Mouse (Mus musculus) R1 (cell line): Measurements from ENCODE around the gene Fam160b1.

Experiments
- DNase-seq: peaks from one replicate; pipeline ENCODE4 v3.0.0-alpha.2; 2018; ENCODE audit warnings: low read depth, low spot score

Fam160b1 gene

DNA sequence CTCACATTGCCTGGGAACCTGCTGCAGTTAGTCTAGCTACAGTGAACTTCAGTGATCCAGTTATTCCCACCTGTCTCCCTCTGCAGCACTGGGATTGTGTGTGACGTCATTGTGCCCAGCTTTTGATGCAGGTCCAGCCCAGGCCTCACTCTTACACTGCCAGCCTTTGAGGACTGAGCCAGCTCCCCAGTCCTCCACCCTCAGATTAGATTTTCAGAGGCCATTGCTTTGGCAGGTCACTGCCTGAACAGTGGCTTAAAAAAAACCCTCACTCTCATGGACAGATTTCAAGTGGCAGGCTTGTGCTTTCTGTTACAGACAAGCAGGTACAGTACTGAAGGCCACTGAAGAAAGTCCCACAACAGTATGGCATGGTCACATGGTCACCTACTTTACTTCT is 15.8 kb upstream of the Fam160b1 start:
- DNase-seq = no peak

GRCm38 (mm10) chr19:57349096-57349495 is 11.4 kb upstream of the Fam160b1 start:
- DNase-seq = no peak

GRCm38 (mm10) chr19:57352337-57352935 is 8.0 kb upstream of the Fam160b1 start:
- peak; percentile 53 for DNase-seq

- peak; percentile 52 for DNase-seq
Measured at GRCm38 (mm10) chr19:57353228-57353627, 7.3 kb upstream of the Fam160b1 start.

DNA sequence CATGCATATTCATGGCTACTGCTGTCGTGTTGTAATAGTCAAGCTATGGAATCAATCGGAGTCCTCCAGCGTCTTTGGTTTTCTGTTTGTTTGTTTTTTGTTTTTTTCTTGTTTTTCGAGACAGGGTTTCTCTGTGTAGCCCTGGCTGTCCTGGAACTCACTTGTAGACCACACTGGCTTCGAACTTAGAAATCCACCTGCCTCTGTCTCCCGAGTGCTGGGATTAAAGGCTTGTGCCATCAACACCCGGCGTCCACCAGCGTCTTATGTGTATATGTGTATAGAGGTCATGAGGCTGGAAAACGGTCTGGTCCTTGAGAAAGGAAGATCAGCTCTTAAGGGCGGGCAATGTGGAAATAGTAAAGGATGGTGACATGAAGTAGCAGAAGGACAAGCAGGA is 6.4 kb upstream of the Fam160b1 start:
- DNase-seq = no peak

DNA sequence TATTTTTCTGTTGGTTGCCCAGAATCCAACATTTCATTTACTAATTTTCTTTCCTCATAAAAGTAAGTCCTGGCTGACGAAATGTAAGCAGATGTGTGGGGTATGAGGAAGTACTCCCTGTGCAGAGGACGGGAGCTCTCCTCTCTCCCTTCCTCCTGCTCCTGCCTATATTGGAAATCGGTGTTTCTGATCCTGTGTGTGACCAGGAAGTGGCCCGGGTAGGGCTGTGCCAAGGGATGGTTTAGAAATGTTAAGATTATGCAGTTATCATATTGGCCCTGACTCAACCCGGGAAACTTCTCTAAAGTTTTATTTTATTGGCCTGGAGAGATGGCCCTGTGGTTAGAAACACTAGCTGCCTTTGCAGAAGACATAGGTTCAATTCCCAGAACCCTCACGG is 5.8 kb upstream of the Fam160b1 start:
- DNase-seq = no peak

- peak; percentile 70 for DNase-seq
Measured at GRCm38 (mm10) chr19:57355451-57356251, 4.8 kb upstream of the Fam160b1 start.

- DNase-seq = no peak
Measured at GRCm38 (mm10) chr19:57356273-57356672, 4.2 kb upstream of the Fam160b1 start.

DNA sequence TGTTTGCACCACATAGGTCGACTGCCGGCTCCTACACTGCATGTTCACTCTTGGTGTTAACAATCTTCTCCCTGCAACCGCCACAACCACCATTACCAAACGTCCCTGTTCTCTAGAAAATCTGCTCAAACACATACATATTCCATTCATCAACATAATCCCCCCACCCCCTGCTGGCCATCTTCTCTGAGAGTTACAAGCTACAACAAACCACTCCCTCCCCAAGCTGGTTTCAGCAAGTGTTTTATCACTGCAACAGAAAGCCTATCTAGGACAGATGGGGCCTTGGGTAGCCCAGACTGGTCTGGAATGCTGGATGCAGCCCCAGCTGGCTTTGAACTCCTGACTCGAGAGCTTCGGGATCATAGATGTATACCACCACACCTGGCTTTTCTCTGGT is 3.2 kb upstream of the Fam160b1 start:
- peak; percentile 59 for DNase-seq

GRCm38 (mm10) chr19:57357811-57358210 is 2.7 kb upstream of the Fam160b1 start:
- peak; percentile 52 for DNase-seq

DNA sequence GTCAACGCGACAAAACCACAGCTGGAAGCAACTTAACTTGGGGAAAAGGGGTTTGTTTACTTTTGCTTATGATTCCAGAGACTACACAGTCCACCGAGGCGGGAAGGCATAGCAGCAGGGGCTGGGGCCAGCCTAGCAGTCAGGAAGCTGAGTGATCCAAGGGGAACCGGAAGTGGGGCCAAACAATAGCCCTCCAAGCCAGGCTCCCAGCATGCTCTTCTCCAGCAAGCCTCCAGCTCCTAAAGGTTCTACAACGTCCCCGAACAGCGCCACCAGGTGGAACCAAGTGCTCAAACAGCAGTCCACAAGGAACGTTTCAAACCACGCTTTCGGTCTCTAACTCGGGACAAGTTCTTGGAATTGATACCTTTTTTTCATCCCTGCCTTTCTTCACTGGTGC is 2.2 kb upstream of the Fam160b1 start:
- DNase-seq = peak; percentile 98

- no peak for DNase-seq
Measured at GRCm38 (mm10) chr19:57358836-57359598, 1.5 kb upstream of the Fam160b1 start.

GRCm38 (mm10) chr19:57359701-57360326 is 666 bp upstream of the Fam160b1 start:
- no peak for DNase-seq

DNA sequence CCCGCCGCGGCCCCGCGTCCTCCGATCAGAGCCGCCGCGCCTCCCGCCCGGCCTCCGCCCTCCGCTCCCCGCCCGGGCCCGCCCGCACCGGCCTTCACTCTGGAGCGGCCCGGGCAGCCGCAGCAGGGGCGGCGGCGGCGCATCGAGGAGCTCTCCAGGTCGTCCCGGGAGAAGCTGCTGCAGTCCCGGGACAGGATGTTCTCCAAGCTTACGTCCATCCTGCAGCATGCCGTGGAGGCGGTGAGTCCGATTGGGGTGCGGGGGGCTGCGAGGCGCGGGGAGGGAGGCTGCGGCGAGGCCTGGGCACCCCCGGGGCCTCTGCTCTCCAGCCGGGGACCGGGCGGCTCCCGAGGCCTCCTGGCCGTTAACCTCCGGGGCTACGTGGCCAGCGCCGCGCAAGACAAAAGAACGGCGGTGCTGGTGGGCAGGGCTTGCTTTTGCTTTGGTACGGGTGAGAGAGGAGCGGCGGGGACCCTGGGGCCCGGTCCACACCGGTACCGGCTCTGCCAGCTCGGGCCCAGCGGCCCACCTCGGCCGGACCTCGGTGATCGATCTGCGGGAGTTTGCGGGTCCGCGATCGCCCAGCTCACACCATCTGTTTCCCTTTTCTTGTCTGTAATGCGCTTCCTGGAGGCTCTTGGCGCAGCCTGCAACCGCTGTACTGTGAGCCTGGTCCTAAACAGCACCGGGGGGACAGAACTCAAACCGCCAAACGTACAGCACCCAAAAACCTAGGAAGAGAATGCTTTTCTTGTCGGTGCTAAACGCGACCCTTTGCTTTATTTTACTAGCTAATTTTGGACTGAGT is 855 bp downstream of the Fam160b1 start:
- DNase-seq = peak; percentile 49

DNA sequence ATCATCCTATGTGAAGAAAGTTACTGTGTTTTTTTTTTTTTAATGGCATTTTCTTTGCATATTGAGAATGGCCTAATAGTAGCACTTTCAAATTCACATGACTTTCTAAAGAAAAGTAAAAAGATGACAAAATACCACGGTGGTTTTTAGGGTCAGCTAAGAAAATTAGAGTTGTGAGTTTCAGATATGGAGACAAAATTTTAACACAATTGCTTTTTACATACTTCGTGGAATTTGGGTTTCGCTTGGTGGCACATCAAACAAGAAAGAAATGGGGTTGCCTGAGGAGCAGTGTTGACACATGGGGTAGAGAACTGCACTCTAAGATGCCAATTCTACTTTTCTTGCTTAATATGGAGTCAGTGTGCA is 1.4 kb downstream of the Fam160b1 start:
- no peak for DNase-seq

DNA sequence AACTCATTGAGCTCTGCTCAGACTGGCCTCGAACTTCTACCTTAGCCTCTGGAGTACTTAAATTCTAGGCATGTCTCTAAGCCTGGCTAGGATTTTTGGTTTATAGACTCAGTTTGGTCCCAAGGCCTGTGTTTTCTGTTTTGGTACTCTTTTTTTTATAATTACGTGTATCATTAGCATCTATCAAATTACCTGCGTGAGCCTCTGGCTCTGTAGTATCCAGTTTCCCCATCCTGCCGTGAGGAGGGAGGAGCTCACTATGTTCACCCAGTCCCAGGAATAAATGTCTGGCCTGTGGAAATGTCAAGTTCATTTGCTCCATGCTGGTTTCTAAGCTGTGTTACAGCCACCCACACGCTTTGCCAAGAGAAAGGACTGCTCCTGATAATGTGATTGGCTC is 2.1 kb downstream of the Fam160b1 start:
- DNase-seq = no peak

GRCm38 (mm10) chr19:57363076-57363475 is 2.6 kb downstream of the Fam160b1 start:
- DNase-seq = no peak

DNA sequence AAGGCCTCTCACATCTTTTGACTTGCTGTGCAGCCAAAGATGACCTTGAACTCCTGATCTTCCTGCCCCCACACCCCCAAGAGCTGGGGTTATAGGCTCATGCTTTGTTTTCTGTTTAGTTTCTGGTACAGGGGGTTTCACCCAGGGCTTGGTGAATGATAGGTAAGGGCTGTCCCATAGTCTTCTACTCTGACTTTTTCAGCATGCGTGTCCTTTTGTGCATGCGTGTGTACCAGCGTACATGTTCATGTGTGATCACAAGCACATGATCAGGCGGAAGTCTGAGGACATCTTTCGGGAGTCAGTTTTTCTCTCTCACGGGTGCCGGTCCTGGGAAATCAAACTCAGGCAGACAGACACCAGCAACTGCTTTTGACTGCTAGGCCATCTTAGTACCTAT is 3.1 kb downstream of the Fam160b1 start:
- DNase-seq = no peak

DNA sequence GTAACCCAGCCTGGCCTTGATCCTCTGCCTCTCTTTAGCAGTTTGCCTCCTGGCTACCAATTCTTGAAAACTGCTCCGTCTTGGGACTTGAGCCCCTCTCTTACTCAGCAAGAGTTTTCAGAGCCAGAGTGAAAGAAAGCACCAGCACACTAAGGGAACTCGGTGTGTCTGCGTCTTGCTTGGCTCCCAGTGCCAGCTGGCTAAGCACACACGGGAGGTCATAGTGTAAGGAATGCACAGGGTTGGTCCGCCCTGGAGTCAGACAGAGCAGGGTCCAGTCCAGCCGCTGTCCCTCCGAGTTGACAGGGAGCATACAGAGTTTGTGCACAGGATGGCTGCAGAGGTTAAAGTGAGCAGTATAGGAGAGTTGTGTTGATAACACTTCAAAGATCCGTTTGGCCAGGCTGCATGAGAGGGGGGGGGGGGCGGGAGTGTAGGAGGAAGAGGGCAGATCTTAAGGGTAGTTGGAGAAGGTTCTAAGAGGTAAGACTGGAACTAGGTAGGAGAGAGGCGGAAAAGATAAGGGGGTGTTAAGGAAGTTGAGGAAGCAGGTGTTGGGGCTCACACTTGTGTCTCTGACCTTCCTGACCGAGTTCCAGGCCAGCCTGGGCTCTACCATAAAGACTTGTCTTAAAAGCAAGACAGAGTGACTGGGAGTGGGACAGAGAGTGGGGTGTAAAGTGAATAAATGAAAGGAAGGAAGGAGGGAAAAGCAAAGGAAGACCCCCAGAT is 4.6 kb downstream of the Fam160b1 start:
- no peak for DNase-seq

DNA sequence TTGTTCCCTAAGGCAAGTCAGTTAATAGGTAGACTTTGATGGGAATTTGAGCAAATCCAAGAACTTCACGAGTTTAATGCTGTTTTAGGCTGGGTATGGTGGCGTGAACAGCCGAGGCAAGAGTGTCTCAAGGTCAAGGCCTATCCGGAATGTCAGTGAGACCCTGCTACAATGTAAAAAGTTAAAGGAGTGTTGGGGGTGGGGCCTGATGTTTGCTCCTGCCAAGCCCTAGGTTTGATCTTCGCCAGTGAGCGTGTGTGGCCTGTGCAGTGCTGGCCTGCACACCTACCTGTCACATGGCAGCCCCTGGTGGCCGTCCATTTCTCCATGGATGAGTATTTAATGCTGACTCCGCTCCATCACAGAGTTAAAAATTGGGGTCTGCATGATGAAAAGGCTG is 5.5 kb downstream of the Fam160b1 start:
- DNase-seq = peak; percentile 85

- DNase-seq = peak; percentile 81
Measured at GRCm38 (mm10) chr19:57366626-57367025, 6.1 kb downstream of the Fam160b1 start.
